Mouse (Mus musculus) layer of hippocampus, postnatal 14 days (tissue): ENCODE results near the gene Akr1c13. TPM values are rescaled to one million over a fixed set of nuclear protein-coding genes. Genes with fewer than 3 reads are reported as not detected.
"Not testable (repeated sequence)": the region's sequence is repeated elsewhere in the genome, so short reads cannot be mapped to it uniquely, and the experiment has no call there.

Experiments used
- DNase-seq, 2 experiments: peaks; one replicate each; pipeline ENCODE4 v3.0.0; 2021 to 2022; ENCODE audit warnings: low spot score in 2 of 2, mixed read lengths in 1 of 2
- long read RNA-seq, 2 experiments: library from polyadenylated mRNA; stranded (forward); transcript quantifications; one replicate each; pipeline ENCODE4 v2.0.0; 2021
- total RNA-seq, 2 experiments: library from RNA; stranded (reverse); gene quantifications; 2 replicates each; pipeline ENCODE4 v1.2.3; 2021

Gene Akr1c13
- total RNA-seq = 1 to 10 TPM in 1 of 2 experiments, under 1 TPM in 1; 0.35 to 1.7 TPM
- long read RNA-seq, experiment 1 = 0 reads
- long read RNA-seq, experiment 2 = 0 reads

DNA sequence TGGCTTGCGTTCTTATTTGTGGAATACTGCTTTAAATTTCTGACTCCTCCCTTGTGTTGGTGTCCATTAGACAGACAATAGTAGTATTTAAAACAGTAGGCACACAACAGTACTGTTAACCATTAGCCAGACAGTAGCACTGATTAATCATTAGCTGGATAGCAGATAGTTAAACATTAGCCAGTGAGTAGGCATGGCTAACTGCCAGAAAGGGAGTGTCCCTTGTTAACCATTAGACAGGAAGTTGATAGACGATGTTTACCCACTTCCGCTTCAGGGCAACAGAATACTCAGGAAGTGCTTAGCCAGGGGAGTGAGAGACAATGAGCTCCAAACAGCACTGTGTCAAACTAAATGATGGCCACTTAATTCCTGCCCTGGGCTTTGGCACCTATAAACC, at the start of gene Akr1c13:
Gene Akr1c13, plus strand, starts transcription at position 247 of the 400 bp plus-strand sequence.
- DNase-seq = no peak

- DNase-seq = no peak
Measured at GRCm38 (mm10) chr13:4144261-4144660, 46.7 kb upstream of the Akr1c13 start.

GRCm38 (mm10) chr13:4150518-4150917, 40.4 kb upstream of the Akr1c13 start, which contains the start of gene Akr1c18:
Gene Akr1c18, minus strand, starts transcription at chr13:4150654.
- no peak for DNase-seq

- no peak for DNase-seq
Measured at GRCm38 (mm10) chr13:4152908-4153307, 38.0 kb upstream of the Akr1c13 start.

DNA sequence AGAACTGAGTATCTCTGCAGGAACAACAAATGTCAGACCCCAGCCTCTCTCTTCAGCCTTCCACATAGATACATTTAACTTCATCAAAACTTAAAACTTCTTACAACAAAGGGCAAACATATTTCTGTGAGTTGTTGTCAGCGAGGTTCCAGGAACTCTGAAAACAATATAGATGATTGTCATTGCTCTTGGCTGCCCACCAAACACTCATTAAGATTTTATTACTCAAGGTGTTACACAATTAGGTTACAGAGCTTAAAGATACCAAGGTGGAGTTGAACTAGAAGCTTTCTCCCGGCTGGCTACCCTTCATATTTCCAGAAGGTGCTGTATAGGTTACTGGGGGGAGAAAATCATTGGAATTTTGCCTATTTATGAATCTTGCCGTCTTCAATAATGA, 37.4 kb upstream of the Akr1c13 start:
- DNase-seq = no peak

DNA sequence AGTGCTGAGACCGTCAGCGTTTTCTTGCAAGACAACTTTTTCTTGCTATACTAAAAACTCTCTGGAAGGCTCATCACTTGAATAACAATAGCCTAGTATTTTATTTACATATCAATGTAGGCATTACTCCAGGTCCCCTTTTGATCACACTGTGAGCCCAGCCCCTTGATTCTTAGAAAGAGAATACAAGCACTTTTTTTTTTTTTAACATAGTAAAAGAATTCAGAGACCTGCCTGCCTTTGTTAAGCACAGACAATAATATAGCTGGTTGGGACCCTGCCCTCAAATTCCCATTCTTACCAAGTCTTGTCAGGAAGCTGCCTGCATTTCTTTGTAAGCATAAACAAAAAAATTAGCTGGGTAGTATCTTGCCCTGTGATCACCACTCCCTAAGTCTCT, 35.7 kb upstream of the Akr1c13 start:
- DNase-seq = no peak

DNA sequence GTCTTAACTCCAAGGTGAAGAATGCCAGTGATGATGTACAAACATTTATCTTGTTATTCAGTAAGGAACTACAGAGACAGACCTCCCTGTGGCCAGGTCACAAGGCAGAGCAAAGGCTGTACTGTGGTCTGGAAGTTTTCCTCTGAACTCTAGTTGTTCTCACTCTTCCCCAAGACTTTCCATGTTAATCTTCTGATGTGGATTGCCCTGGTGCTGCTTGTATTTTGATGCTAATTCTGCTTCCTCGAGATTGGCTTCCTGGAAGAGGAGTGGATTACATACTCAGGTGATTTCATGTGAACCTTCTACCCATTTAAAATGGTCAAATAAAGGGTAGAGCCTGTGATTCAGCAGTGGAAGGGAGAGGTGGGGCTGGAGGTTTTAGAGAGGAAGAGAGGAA, 22.9 kb upstream of the Akr1c13 start:
- no peak for DNase-seq

GRCm38 (mm10) chr13:4172978-4173377, 18.0 kb upstream of the Akr1c13 start:
- DNase-seq = no peak

DNA sequence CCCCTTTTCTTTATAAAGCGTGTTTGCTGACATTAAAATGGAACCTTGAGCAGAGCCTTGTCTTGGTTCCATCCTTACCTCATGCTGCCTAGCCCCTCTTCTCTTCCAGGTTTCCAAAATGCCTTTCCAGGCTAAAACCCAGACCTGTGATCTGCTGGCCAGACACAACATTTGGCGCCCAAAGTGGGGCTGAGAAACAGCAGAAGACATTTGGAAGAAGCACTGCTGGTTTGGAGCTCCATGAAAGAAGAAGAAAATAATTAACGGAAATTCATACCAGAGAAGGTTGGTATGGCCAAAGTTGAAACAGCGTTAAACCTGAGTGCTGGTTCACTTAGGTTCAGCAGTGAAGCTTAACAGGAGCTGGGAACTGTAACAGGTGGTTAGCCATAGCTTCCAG, 9.6 kb upstream of the Akr1c13 start:
- not testable (repeated sequence) for DNase-seq

GRCm38 (mm10) chr13:4183116-4183515, 7.8 kb upstream of the Akr1c13 start:
- no peak for DNase-seq

- not testable (repeated sequence) for DNase-seq
Measured at GRCm38 (mm10) chr13:4186641-4187411, 4.1 kb upstream of the Akr1c13 start.

DNA sequence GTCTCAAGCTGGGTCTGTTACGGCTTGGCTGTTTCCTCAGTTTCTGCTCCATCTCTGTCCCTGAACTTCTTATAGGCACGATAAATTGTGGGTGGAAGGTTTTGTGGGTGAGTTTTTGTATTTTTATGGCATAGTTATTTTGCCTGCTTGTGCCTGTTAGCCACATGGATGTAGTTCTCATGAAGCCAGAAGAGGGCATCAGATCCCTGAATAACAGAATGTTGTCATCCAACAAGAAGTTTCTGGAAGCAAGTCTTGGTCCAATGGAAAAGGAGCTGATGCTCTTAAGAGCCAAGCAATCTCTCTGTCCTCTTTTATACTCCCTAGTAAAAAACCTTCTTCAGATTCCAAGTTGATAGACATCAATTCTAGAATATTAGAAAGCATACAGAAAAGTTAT, 2.8 kb upstream of the Akr1c13 start:
- peak in 1 of 2 experiments; percentile 29 for DNase-seq

DNA sequence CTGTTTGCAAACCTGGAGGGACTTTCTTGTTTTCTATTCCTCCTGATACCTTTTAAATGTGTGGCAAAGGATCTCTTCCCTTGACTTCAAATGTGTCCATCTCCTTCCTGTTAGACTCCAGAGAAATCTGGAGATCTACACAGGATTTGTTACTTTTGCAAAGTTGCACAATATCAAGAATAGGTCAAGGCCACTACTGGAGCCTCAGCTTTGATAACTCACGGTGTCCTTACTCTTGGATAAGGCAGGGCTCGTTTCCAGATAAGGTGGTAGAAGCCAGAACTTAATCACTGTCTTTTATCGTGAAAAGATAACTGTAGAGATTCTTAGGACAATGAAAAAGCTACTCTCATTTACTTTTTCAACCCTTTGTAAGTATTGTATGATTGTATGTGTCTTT, 1.6 kb downstream of the Akr1c13 start:
- no peak for DNase-seq

DNA sequence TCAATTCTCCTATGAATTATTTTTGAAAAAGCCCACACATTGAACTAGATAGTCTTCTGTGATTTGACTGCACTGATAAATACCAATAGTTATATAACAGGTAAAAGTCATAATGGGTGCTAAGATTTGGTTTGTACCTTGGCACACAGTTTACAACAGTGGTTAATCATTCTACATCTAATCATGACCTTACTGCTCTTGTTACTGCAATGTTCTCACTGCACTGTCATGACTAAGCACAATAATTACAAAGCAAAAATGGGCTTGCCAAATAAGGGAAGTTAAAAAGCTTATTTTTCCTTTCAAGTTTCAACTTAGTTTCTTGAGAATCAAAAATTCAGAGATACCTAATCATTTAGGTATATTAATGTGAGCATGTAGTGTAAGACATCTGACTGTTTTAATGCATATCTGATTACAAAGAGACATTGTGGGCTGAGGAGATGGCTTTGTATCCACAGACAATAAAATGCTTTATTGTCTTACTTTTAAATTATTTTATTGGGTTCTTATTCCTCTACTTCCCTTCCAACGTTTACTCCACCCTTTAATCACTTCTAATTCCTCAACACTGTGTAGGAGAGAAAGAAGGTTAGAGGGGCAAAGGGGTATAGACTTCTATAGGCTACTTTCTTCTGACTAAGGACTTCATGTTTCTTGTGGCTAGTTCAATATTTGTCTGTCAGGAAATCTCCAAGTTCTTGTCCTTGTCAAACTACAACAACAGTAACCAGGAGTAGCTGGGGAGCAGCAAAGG, 15.4 kb downstream of the Akr1c13 start:
- DNase-seq = no peak

DNA sequence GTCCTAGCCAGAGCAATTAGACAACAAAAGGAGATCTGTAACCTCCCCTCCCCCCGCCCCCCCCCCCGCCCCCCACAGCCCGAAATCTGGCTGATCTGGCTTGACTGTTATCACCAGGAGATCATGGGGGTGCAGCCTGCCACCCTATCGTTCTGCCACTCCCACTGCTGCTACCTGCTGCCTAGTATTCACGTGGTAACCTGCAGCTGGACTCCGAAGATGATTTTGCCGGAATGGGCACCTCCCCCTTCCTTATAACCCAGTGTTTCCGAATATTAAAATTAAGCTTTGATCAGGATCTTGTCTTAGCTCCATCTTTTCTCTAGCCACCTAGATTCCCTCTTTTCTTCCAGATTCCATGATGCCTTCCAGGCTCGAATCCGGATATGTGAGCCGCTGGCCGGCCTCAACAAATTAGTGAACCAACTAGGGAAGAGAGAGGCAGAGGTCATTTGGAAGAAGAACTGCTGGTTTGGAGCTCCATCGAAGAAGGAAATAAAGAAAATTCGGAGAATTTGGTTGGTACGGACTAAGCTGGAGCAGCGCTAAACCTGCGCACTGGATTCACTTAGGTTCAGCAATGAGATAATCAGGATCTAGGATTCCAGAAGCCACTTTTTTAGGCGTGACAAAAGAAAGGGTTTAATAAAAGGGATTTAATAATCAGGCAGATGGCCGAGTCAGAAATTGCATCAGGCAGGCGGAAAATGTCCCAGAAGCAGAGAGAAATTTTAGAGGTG, 20.8 kb downstream of the Akr1c13 start:
- DNase-seq = no peak

- DNase-seq = no peak
Measured at GRCm38 (mm10) chr13:4212309-4212708, 21.4 kb downstream of the Akr1c13 start.

DNA sequence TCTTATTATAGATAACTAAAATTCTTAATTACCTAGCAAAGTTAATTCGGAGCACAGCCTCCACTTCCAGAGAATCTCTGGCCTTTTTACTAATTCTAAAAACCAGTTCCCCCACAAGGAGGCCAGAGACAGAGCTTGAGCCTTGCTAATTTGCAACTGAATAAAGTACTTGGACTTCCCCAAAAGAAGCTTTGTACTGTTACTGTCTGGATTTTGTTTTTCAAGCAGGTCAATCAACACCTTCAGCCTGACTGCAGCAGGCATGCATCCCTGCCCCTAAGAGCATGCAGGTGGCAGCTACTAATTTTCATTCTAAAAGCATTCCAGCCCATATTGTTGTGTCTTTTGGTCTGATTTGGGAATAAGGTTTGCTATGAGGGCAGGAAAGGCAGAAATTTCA, 24.5 kb downstream of the Akr1c13 start:
- DNase-seq = not testable (repeated sequence)

DNA sequence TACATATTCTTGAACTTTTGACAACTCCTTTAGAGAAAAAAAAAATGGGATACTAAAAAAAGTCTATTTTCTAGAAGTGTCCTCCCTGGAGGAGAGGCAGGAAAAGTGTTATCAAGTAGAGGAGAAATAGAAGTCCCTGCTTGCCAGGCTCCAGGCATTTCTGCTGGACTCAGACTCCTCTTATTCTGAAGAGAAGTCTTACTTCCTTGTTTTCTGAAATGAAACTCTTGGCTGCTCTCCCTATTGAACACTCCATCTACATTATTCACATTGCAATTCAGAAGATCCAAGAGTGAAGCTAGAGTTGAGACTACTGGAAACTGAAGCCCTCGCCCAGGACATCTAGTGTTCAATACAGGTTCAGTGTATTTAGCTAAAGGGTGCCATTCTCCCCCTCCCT, 37.5 kb downstream of the Akr1c13 start, which contains the start of gene Akr1c19:
Gene Akr1c19, plus strand, starts transcription at position 260 of the 400 bp plus-strand sequence.
- DNase-seq = no peak

DNA sequence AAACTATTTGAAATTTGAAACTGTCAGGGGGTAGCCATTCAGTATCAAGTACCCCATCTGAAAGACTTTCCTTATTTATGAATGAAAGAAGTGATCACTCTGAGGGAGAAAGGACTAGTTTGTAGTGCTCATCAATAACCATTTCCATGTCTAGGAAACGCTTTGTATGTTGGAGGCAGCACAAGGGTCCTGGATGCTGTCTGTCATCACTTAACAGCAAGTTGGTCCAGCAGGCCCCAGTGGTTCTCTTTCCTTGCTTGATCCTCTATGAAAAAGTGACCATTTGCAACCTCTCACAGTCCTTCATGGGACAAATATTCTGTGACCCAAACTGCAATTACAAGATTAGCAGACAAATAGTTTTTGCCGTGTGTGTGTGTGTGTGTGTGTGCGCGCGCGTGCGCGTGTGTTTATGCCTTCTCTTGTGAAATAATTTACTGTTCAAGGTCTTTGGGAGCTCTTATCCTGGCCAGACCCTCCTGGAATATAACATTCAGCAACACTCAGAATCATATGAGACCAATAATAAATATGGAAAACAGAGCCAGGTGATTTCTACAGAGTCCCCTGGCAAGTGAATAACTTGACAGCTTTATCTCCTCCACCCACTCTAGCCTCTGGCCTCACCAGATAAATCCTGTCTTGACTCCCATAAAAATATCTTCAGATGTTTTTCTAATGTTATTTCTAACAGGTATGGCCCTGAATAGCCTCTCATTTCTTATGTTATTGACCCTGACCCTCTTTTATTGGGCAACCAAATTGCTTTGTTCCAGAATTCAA, 40.1 kb downstream of the Akr1c13 start:
- no peak for DNase-seq

GRCm38 (mm10) chr13:4233135-4233534, 42.2 kb downstream of the Akr1c13 start:
- no peak for DNase-seq
